Mouse (Mus musculus) heart, postnatal 0 days (tissue): Measurements from ENCODE around the gene Aldh9a1. TPM values are rescaled to one million over a fixed set of nuclear protein-coding genes. Genes with fewer than 3 reads are reported as not detected.

Source experiments
- ATAC-seq: fragments of 200-750 bp; cut with Nextera tagmentation; 2 replicates; pipeline ENCODE4 v1.8.0; 2017; ENCODE audit warnings: low read depth, moderate number of reproducible peaks, moderate library complexity; ENCODE audit not compliant: insufficient read depth
- DNase-seq: peaks from one replicate; pipeline ENCODE4 v3.0.0-alpha.2; 2016; ENCODE audit warnings: low spot score
- H3K27ac ChIP-seq: fragments of 300-500 bp; sonication (generic); 2 replicates; pipeline ENCODE4 v1.5.1; 2014; ENCODE audit warnings: low read depth, mild to moderate bottlenecking
- H3K27me3 ChIP-seq: fragments of 300-500 bp; sonication (generic); 2 replicates; pipeline ENCODE4 v1.6.1; 2014; ENCODE audit warnings: low read length, mixed read lengths; ENCODE audit not compliant: control insufficient read depth, insufficient read depth
- H3K36me3 ChIP-seq: fragments of 300-500 bp; sonication (generic); replicated peaks from 2 replicates; pipeline ENCODE4 v1.6.1; 2014; ENCODE audit warnings: low read length, mixed read lengths; ENCODE audit not compliant: control insufficient read depth, insufficient read depth
- H3K4me1 ChIP-seq: fragments of 300-500 bp; sonication (generic); 2 replicates; pipeline ENCODE4 v1.6.1; 2014; ENCODE audit warnings: antibody characterized with exemption; ENCODE audit not compliant: control insufficient read depth, insufficient read depth
- H3K4me2 ChIP-seq: fragments of 300-500 bp; sonication (generic); 2 replicates; pipeline ENCODE4 v1.6.1; 2014; ENCODE audit warnings: low read depth, mild to moderate bottlenecking, low read length, moderate library complexity
- H3K4me3 ChIP-seq: fragments of 300-500 bp; sonication (generic); 2 replicates; pipeline ENCODE4 v1.5.1; 2014; ENCODE audit warnings: low read depth, low read length
- H3K9ac ChIP-seq: fragments of 300-500 bp; sonication (generic); replicated peaks from 2 replicates; pipeline ENCODE4 v1.6.1; 2014; ENCODE audit warnings: low read depth, low read length, mixed read lengths
- H3K9me3 ChIP-seq: fragments of 300-500 bp; sonication (generic); replicated peaks from 2 replicates; pipeline ENCODE4 v1.6.1; 2016; ENCODE audit warnings: low read length; ENCODE audit not compliant: control insufficient read depth
- CTCF ChIP-seq: IDR thresholded peaks from 2 replicates; pipeline ENCODE4 v1.5.1; 2016; ENCODE audit warnings: antibody characterized with exemption, control low read depth, low read depth
- EP300 ChIP-seq: IDR thresholded peaks from 2 replicates; pipeline ENCODE4 v1.6.1; 2016; ENCODE audit warnings: antibody characterized with exemption, low read depth
- WGBS: fragments of 180-500 bp; shearing (Covaris S2); extraction: QIAGEN DNeasy Blood & Tissue Kit; methylation state at CpG from one replicate; pipeline ENCODE4 v1.1.7; 2014; 5-methylcytosine and 5-hydroxymethylcytosine counted together
- polyA plus RNA-seq: library from polyadenylated mRNA; unstranded; fragments of >200 nt; fragmentation: Nextera tagmentation; extraction: Ambion mirVana; gene quantifications from 2 replicates; pipeline ENCODE4 v1.2.1, GENCODE M21; 2015
- total RNA-seq: library from RNA; depleted of rRNA; stranded (reverse); fragments of >200 nt; gene quantifications from 2 replicates; pipeline ENCODE4 v1.2.3, GENCODE M21; 2014; ENCODE audit warnings: low replicate concordance; rRNA removed

The Aldh9a1 gene
- total RNA-seq: 8.4 and 17.1 TPM in 2 replicates
- polyA plus RNA-seq: 44.7 and 46.0 TPM in 2 replicates

- peaks cover 25% of the 10 kb centered on the region; the same call in 1 of the 2 replicates for H3K36me3 ChIP-seq
- peak within 1 kb of the TSS; percentile 76 for H3K4me3 ChIP-seq
- H3K27me3 ChIP-seq: no peaks in the 10 kb centered on the region
- DNase-seq: peak; percentile 90
- no peaks in the 10 kb centered on the region for H3K9me3 ChIP-seq
- WGBS: under 1% methylated on average over 54 of the region's 55 CpGs
- TF ChIP-seq CTCF (no peak), EP300 (no peak)
- peak within 1 kb of the TSS; percentile 89 for H3K27ac ChIP-seq
- ATAC-seq: peak; percentile 99
- H3K4me1 ChIP-seq: no peaks in the 10 kb centered on the region
- H3K9ac ChIP-seq: peak within 1 kb of the TSS; percentile 73
- H3K4me2 ChIP-seq: peak within 1 kb of the TSS; percentile 83
These were observed at the start of gene Aldh9a1 for GRCm38 (mm10) chr1:167349815-167350596. TSS of gene Aldh9a1 (plus strand) at chr1:167349991.

DNA sequence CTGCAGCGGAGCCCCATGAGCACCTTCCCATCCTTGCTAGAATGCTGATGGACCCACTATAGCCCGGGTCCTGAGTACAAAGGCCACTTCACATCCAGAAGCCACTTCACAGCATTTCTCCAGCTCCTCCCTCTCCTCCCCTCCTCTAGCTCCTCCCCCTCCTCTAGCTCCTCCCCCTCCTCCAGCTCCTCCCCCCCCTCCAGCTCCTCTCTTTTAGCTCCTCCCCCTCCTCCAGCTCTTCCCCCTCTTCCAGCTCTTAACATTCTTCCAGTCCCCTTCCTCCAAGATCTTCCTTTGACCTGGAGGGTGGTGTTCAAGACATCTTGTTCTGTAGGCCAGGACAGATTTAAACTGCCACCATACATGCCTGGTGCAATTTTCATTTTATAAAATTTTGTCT lies 49.7 kb upstream of the Aldh9a1 start:
- Histone ChIP-seq H3K27ac (no peak overlapping the region), H3K4me3 (no peak overlapping the region), H3K4me1 (no peaks in the 10 kb centered on the region), H3K4me2 (no peak overlapping the region), H3K9ac (no peak overlapping the region), H3K9me3 (no peaks in the 10 kb centered on the region), H3K36me3 (no peaks in the 10 kb centered on the region), H3K27me3 (no peaks in the 10 kb centered on the region)
- TF ChIP-seq CTCF (no peak), EP300 (no peak)
- DNase-seq (no peak), ATAC-seq (no peak)
- WGBS: 77% methylated on average over 2 of the region's 2 CpGs

GRCm38 (mm10) chr1:167305501-167306137 lies 44.2 kb upstream of the Aldh9a1 start:
- no peak overlapping the region for H3K27ac ChIP-seq

DNA sequence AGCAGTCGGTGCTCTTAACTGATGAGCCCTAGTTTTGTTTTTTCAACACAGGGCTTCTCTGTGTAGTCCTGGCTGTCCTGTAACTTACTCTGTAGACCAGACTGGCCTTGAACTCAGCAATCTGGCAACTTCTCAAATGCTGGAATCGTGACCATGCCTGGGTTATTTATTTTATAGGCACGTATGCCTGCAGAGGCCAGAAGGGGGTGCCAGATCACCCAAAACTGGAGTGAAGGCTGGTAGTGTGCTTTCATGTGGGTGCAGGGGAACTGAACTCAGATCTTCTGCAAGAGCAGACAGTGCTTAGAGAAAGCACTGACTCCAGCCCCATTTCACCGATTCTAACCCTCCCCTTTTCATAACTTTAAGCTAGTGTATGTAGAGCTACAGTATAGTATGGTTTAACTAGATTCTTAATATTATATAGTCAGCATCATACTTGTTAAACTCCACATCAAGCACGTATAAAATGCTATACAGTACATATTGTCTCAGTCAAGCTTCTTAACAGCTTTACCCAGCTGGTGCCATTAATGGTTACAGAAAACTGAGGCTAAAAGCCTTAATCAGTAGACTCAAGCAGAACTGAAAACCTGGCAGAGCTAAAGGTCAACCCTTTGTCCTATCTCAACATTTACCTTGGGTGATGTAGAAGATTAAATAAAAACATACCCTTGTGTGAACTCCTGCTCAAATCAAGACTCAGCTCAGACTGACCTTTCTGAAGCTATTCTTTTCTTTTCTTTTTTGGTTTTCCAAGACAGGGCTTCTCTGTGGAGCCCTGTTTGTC lies 43.1 kb upstream of the Aldh9a1 start:
- Histone ChIP-seq H3K27ac (no peak overlapping the region), H3K4me2 (no peak overlapping the region), H3K4me1 (peaks cover 6% of the 10 kb centered on the region), H3K27me3 (no peaks in the 10 kb centered on the region), H3K36me3 (0 out of 2 replicates have a peak, but pooled peaks cover 4% of the 10 kb centered on the region), H3K9ac (no peak overlapping the region), H3K9me3 (no peaks in the 10 kb centered on the region), H3K4me3 (no peak overlapping the region)
- no peak for TF ChIP-seq EP300
- TF ChIP-seq CTCF: peak; percentile 44
- no peak for ATAC-seq
- no peak for DNase-seq
- WGBS: 58% methylated on average over 5 of the region's 5 CpGs

More at GRCm38 (mm10) chr1:167305501-167306137, 44.2 kb upstream of the Aldh9a1 start:
- ATAC-seq (no peak), DNase-seq (no peak)
- Histone ChIP-seq H3K27me3 (no peaks in the 10 kb centered on the region), H3K4me3 (no peak overlapping the region), H3K9ac (no peak overlapping the region), H3K4me2 (no peak overlapping the region), H3K36me3 (0 out of 2 replicates have a peak, but pooled peaks cover 3% of the 10 kb centered on the region), H3K4me1 (peaks cover 6% of the 10 kb centered on the region), H3K9me3 (no peaks in the 10 kb centered on the region)
- TF ChIP-seq CTCF: no peak
- no peak for TF ChIP-seq EP300
- WGBS: 63% methylated on average over 7 of the region's 7 CpGs

- Histone ChIP-seq H3K36me3 (peaks cover 14% of the 10 kb centered on the region; the same call in 1 of the 2 replicates), H3K9me3 (no peaks in the 10 kb centered on the region), H3K4me2 (peak overlapping the region; percentile 79), H3K4me3 (peak overlapping the region; percentile 64), H3K27ac (no peak overlapping the region; the same call in 1 of the 2 replicates), H3K27me3 (no peaks in the 10 kb centered on the region), H3K4me1 (peaks cover 6% of the 10 kb centered on the region), H3K9ac (peak overlapping the region; percentile 94)
- ATAC-seq: no peak
- no peak for DNase-seq
- TF ChIP-seq EP300 (no peak), CTCF (no peak)
- 58% methylated on average over 11 of the region's 11 CpGs for WGBS
These were observed 42.1 kb upstream of the Aldh9a1 start for GRCm38 (mm10) chr1:167307674-167308073.
